Mouse (Mus musculus) left cerebral cortex, adult 9 months (tissue): Measurements from ENCODE around the gene Bcap31.

Source experiments
- DNase-seq, 2 experiments: peaks; one replicate each; pipeline ENCODE4 v3.0.0; 2022; ENCODE audit warnings: low spot score in 2 of 2

The Bcap31 gene

GRCm38 (mm10) chrX:73684156-73684555 is 31.8 kb downstream of the Bcap31 start:
- DNase-seq = no peak

GRCm38 (mm10) chrX:73676668-73677067 is 39.3 kb downstream of the Bcap31 start:
- no peak for DNase-seq

- DNase-seq = no peak
Observed at GRCm38 (mm10) chrX:73675231-73675630, 40.7 kb downstream of the Bcap31 start.

DNA sequence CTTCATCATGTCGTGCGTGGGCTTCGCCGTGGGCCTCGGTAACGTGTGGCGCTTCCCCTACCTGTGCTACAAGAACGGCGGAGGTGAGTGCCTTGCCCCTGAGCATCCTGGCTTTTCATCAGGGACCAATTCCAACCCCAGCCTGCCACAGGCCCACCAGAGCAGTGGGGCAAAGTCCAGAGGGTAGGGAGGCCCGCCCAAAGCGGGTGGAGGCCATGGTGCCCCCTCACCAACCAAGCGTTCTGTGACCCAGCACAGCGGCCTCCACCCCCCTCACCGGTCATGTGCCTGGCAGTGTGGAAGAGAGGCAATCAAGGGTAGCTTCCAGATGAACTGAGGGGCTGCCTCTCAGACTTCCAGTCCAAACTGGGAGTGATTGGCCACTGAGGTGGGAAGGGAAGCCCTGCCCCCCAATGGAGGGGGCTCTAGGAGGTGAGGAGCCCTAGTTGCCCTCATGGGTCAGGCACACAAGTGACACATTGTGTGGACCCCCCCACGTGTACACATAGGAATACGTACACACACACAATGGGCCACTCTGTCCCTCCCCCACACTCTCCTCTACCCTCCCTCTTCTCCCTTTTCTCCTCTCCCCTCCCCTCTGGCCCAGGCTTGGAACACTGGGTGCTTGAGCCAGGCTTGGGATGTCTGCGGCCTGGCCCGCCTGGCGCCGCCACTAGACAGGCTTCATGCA is 41.9 kb downstream of the Bcap31 start:
- no peak for DNase-seq

DNA sequence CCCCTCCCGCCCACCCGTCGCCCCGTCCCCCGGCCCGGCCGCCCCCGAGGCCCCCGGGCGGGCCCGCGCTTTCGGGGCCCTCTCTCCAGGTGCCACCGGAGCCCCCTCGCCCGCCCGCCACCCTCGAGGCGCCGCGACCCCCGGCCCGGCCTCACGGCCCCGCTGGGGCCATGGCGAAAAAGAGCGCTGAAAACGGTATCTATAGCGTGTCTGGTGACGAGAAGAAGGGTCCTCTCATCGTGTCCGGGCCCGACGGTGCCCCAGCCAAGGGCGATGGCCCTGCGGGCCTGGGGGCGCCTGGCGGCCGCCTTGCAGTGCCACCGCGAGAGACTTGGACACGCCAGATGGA is 42.4 kb downstream of the Bcap31 start:
- no peak for DNase-seq

DNA sequence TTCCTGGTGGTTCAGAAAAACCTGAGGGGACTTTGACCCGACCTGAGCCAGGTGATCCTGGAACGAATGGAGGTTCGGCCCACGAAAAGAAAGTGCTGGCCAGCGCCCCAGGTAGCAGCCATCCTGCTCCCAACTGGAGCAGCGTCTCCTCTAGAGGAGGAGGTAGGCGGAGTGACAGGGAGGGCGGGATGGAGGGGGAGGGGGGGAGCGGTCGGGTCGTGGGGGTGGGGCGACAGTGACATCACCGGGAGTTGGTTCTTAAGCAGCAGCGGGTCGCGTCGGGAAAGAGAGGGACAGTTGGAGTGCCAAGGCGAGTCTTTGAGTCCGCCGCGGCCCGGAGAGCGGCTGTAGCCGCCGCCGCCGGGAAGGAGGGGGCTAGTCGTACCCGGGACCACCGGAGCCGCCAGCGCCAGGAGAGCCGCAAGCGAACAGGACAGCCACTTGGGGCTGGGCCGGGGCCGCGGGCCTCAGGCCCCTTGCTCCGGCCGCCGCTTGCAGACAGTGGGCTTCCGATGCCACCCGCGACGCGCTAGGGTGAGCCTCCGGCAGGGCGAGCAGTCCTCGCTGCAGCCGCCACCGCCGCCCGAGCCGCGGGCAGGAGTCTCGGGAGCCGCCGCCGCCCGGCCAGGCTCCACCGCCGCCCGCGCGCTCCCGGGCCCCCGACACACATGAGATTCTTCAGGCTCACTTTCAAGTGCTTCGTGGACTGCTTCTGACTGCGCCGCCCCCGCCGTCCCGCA is 42.9 kb downstream of the Bcap31 start, which contains the start of gene Slc6a8:
Gene Slc6a8 (plus strand): TSS at position 272 of the 740 bp plus-strand sequence.
- no peak for DNase-seq

DNA sequence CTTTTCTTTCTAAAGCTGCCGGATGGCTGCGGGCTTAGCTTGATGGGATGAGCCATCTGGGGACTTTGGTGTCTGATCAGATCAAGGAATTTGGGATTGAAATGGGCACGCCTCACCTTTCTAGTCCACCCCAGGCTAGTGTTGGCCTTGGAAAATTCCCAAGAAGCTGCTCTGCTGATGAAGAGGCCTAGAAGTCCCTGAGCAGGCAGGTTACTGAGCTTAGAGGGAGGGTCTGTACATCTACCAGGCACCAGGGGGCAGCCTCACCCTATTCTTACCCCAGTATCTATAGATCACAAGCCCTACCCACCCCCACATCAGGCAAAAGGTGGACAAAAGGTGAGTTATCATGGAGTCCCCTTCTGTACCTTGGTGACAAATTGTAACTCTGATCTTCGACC is 43.9 kb downstream of the Bcap31 start:
- DNase-seq = peak in 1 of 2 experiments; percentile 59

DNA sequence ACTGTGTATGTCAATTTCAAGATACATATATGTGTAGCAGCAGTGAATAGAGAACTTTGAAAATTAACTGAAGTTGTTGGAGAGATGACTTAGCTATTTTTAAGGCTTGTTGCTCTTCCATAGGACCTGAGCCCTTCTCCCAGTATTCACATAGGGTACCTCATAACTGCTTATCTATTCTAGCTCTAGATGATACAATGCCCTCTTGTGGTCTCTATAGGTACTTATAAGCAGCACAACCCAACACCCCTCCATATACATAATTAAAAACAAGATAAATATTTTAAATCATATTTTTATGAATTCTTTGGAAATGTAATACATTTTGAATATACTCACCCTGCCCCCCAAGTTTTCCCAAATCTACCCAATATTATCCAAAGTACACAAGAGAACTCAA is 52.8 kb downstream of the Bcap31 start:
- no peak for DNase-seq

GRCm38 (mm10) chrX:73660284-73660665 is 55.7 kb downstream of the Bcap31 start:
- DNase-seq = no peak

- no peak for DNase-seq
Observed at GRCm38 (mm10) chrX:73659575-73660283, 56.2 kb downstream of the Bcap31 start, which contains the start of gene Pnck. Gene Pnck (minus strand): TSS chrX:73660117.

DNA sequence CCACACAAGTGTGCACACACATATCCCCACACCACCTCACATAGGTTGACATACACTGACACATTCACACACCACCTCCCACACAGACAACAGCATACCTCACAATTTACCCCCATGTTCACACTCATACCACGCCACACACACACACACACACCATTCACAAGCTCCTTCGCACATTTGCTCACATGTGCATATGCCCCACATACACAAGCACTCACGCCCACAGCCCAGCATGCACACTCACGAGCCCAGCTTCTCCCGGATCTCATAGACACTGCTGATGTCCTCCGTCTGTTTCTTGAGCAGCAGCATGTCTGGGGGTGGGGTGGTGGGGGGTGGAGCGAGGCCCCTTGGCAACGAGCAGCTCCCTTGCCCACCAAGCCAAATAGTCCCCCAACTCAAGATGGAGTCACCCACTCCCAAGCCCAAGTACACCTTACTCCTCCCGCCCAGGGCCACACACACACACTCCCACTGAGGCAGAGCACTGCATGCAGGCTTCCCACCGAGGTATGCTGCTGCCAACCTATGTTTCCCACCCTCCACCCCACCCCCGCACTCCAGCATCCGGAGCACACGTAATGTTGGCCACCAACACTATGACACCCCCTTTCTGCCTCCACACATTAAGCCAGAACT is 56.9 kb downstream of the Bcap31 start:
- DNase-seq = peak in 1 of 2 experiments; percentile 68

DNA sequence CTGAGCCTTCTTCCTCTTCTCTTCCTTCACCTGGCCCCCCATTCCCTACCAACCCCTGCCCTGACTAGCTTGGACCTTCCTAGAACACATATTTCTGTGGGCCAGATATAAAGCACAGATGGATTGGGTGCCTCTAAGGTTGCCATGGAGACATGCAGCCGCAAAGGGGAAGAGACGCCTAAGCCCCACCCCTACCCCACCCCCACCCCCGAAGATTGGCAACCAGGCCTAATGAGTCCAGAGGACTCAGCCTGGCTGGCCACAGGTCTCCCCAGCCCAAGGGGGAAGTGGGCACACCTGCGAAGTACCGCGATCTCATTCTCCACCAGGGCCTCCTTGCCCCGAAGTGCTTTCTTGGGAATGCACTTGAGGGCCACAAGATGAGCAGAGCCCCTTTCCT is 57.6 kb downstream of the Bcap31 start:
- no peak for DNase-seq

GRCm38 (mm10) chrX:73655529-73655928 is 60.4 kb downstream of the Bcap31 start:
- DNase-seq = no peak

GRCm38 (mm10) chrX:73654177-73654576 is 61.8 kb downstream of the Bcap31 start:
- no peak for DNase-seq

- DNase-seq = no peak
Observed at GRCm38 (mm10) chrX:73653392-73653791, 62.6 kb downstream of the Bcap31 start.

GRCm38 (mm10) chrX:73650869-73651268 is 65.1 kb downstream of the Bcap31 start:
- no peak for DNase-seq

- DNase-seq = no peak
Observed at GRCm38 (mm10) chrX:73645121-73645520, 70.9 kb downstream of the Bcap31 start.

- DNase-seq = no peak
Observed at GRCm38 (mm10) chrX:73639901-73640469, 76.0 kb downstream of the Bcap31 start.

DNA sequence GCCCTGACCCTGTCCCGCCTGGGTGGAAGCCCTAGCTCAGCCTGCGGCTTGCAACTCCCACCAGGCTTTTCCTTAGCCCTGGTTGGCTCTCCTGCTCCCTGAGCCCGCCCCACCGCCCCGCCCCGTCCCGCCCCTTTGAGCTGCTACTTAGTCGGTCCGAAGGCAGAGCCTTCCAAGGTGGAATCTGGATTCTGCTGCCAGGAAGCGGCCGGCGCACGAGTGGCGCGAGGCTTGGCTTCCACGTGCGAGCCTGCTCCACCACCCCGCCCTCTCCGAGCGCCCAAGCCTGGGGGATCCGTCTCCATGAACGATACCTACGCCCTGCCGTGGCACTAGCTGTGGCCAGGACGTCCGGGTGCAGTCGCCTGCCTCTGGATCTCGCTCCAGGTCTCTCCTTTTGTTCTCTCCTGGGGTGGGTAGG is 76.7 kb downstream of the Bcap31 start, which contains the start of gene Dusp9:
Gene Dusp9 (plus strand): TSS at position 165 of the 421 bp plus-strand sequence.
- DNase-seq = no peak

- DNase-seq = no peak
Observed at GRCm38 (mm10) chrX:73637415-73637814, 78.6 kb downstream of the Bcap31 start.
